Comparison of ENCODE assay signal across 15 mouse cellular contexts in genomic region chr3:86701163-86701563, GRCm38 (mm10).
DNase-seq lines count a peak whose midpoint lies in the region; ATAC-seq and TF ChIP-seq lines count a peak whose summit lies in the region.
"Had no signal": no experiment of that assay in that cellular context is flagged by ENCODE, and none has a peak within 500 bp of the region (broad histone marks: within the 10 kb centered on the region; RNA-seq: fewer than 3 reads in every experiment).

No protein-coding gene starts in this region.

- no peak for TF ChIP-seq CTCF in cerebellum, adult 2 months (IDR thresholded peaks at IDR 0.05; ENCODE audit: borderline replicate concordance, insufficient read depth, low read depth, low read length)

- peak; percentile 97 for ATAC-seq in midbrain, embryonic 12.5 days (ENCODE audit: low FRiP score, low read depth)

- no peak overlapping the region for H3K4me3 ChIP-seq in ES-E14 (ENCODE audit: insufficient read depth in 1 of 2, low read depth in 1 of 2, low read length in 2 of 2, poor library complexity in 1 of 2, severe bottlenecking in 1 of 2)
- no peak overlapping the region for H3K4me3 ChIP-seq in hindbrain, embryonic 10.5 days
- no peak overlapping the region for H3K4me3 ChIP-seq in midbrain, embryonic 12.5 days
- no peak overlapping the region for H3K4me3 ChIP-seq in cerebellum, adult 2 months (replicated peaks; ENCODE audit: insufficient read depth, low read depth, low read length)
- H3K4me3 ChIP-seq: embryonic facial prominence, embryonic 15.5 days; megakaryocyte, embryonic 14.5 days had no signal

- H3K4me2 ChIP-seq in midbrain, embryonic 12.5 days (replicated peaks) = peak overlapping the region; percentile 10; the same call in 1 of the 2 replicates
- H3K4me2 ChIP-seq: embryonic facial prominence, embryonic 15.5 days had no signal

- TF ChIP-seq POLR2A in cerebellum, adult 2 months (IDR thresholded peaks at IDR 0.05; ENCODE audit: borderline replicate concordance, insufficient read depth, low read length) = no peak

- DNase-seq in ES-E14 (ENCODE audit: low read depth, low spot score) = no peak
- peak; percentile 77 for DNase-seq in embryo, embryonic 9.5 days (ENCODE audit: extremely low spot score)
- peak; percentile 59 for DNase-seq in hindbrain, embryonic 10.5 days (ENCODE audit: low spot score)
- no peak for DNase-seq in layer of hippocampus, adult 18-20 months (ENCODE audit: low spot score in 2 of 2)
- DNase-seq in cerebellum, adult 2 months = no peak
- DNase-seq in gastrocnemius, postnatal 25 days = no peak
- no peak for DNase-seq in layer of hippocampus, adult 11-12 months (ENCODE audit: low spot score)
- DNase-seq: gastrocnemius, postnatal 36 days; heart, postnatal 4 days; liver had no signal

- no peaks in the 10 kb centered on the region for H3K4me1 ChIP-seq in ES-E14 (ENCODE audit: control insufficient read depth in 2 of 2, insufficient read depth in 2 of 2, low read length in 2 of 2, poor library complexity in 1 of 2)
- H3K4me1 ChIP-seq in hindbrain, embryonic 10.5 days (replicated peaks) = peaks cover 19% of the 10 kb centered on the region
- H3K4me1 ChIP-seq in midbrain, embryonic 12.5 days = peaks cover 15% of the 10 kb centered on the region
- no peaks in the 10 kb centered on the region for H3K4me1 ChIP-seq in cerebellum, adult 2 months (ENCODE audit: control insufficient read depth, insufficient read depth, low read length)
- H3K4me1 ChIP-seq: embryonic facial prominence, embryonic 15.5 days had no signal

- H3K9ac ChIP-seq in ES-E14 (ENCODE audit: insufficient read depth, low read depth, low read length, poor library complexity, severe bottlenecking) = no peak overlapping the region
- H3K9ac ChIP-seq in midbrain, embryonic 12.5 days (replicated peaks) = no peak overlapping the region
- H3K9ac ChIP-seq: embryonic facial prominence, embryonic 15.5 days had no signal

- peaks cover 6% of the 10 kb centered on the region; the same call in 1 of the 2 replicates for H3K27me3 ChIP-seq in hindbrain, embryonic 10.5 days (ENCODE audit: insufficient read depth, poor library complexity, severe bottlenecking)
- peaks cover 3% of the 10 kb centered on the region; the same call in 1 of the 2 replicates for H3K27me3 ChIP-seq in midbrain, embryonic 12.5 days
- no peaks in the 10 kb centered on the region for H3K27me3 ChIP-seq in cerebellum, adult 2 months (ENCODE audit: control insufficient read depth, insufficient read depth, low read length)
- H3K27me3 ChIP-seq: embryonic facial prominence, embryonic 15.5 days; megakaryocyte, embryonic 14.5 days had no signal

- H3K9me3 ChIP-seq in ES-E14 (ENCODE audit: control insufficient read depth, insufficient read depth, low read depth, low read length) = no peaks in the 10 kb centered on the region
- no peaks in the 10 kb centered on the region for H3K9me3 ChIP-seq in hindbrain, embryonic 10.5 days
- H3K9me3 ChIP-seq in midbrain, embryonic 12.5 days = no peaks in the 10 kb centered on the region
- H3K9me3 ChIP-seq: embryonic facial prominence, embryonic 15.5 days; megakaryocyte, embryonic 14.5 days had no signal

- WGBS in hindbrain, embryonic 10.5 days = 0% methylated on average over 1 of the region's 1 CpGs
- 6% methylated on average over 1 of the region's 1 CpGs for WGBS in midbrain, embryonic 12.5 days
- 50% methylated on average over 1 of the region's 1 CpGs for WGBS in cerebellum, adult 2 months

- in situ Hi-C loops in ES-E14 (cut with MboI; ENCODE audit: low sequenced_read_pairs in 2 of 2, unreplicated experiment in 2 of 2) = no loop called here

- no peaks in the 10 kb centered on the region for H3K36me3 ChIP-seq in ES-E14 (ENCODE audit: control insufficient read depth, insufficient read depth, low read length, poor library complexity, severe bottlenecking)
- no peaks in the 10 kb centered on the region for H3K36me3 ChIP-seq in hindbrain, embryonic 10.5 days
- H3K36me3 ChIP-seq in midbrain, embryonic 12.5 days = no peaks in the 10 kb centered on the region
- H3K36me3 ChIP-seq: embryonic facial prominence, embryonic 15.5 days had no signal

- no peak overlapping the region for H3K27ac ChIP-seq in ES-E14 (ENCODE audit: insufficient read depth, low read depth, low read length, poor library complexity, severe bottlenecking)
- H3K27ac ChIP-seq in hindbrain, embryonic 10.5 days = peak overlapping the region; percentile 76
- peak overlapping the region; percentile 61 for H3K27ac ChIP-seq in midbrain, embryonic 12.5 days (replicated peaks)
- H3K27ac ChIP-seq in cerebellum, adult 2 months (ENCODE audit: insufficient read depth, low read length) = no peak overlapping the region
- H3K27ac ChIP-seq: embryonic facial prominence, embryonic 15.5 days; kidney, postnatal 0 days; stomach, postnatal 0 days had no signal

TF ChIP-seq in ES-E14, 5 proteins besides CTCF, POLR2A, EP300 and RAD21:
- TF ChIP-seq CHD2 (IDR thresholded peaks at IDR 0.05; ENCODE audit: low read depth, low read length) = 0 out of 2 replicates have a peak, but pooled peaks have one; percentile 9
- no peak for TF ChIP-seq MAFK (IDR thresholded peaks at IDR 0.05; ENCODE audit: insufficient read depth, low read depth, low read length)

Comparison
In these comparisons a context has a peak if more than half of its experiments do, and no peak if none do; other contexts are left out.
1. DNase-seq: peak in embryo, embryonic 9.5 days (single experiment) and hindbrain, embryonic 10.5 days (single experiment); none in ES-E14 (single experiment), layer of hippocampus, adult 18-20 months (0 of 2), cerebellum, adult 2 months (0 of 2), gastrocnemius, postnatal 25 days (single experiment) and layer of hippocampus, adult 11-12 months (single experiment).
2. H3K27ac ChIP-seq: peak in hindbrain, embryonic 10.5 days (single experiment) and midbrain, embryonic 12.5 days (single experiment); none in ES-E14 (single experiment) and cerebellum, adult 2 months (single experiment).